18 mouse cellular contexts compared by ENCODE assay signal in the genomic region with DNA sequence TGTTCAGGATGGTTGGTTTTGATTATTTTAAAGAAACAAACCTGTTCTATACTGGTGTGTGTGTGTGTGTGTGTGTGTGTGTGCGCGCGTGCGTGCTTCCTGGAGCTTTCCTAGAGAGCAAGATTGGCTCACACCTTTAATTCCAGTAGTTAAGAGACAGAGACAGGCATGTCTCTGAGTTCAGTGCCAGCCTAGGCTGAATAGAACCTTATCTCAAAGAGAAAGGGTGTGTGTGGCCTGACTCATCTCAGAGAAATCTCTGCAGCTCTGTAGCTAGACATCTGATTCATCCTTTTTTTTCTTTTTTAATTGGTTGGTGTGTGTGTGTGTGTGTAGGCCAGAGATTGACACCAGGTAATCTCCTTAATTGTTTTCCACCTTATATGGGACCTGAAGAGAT. TPM values are rescaled to one million over a fixed set of nuclear protein-coding genes. Genes with fewer than 3 reads are reported as not detected.
"Had no signal": no experiment of that assay in that cellular context is flagged by ENCODE, and none has a peak within 500 bp of the region (broad histone marks: within the 10 kb centered on the region; RNA-seq: fewer than 3 reads in every experiment).

No protein-coding gene starts in this region.

- H3K9me3 ChIP-seq: kidney, embryonic 15.5 days; limb, embryonic 10.5 days; limb, embryonic 13.5 days; liver, embryonic 12.5 days; liver, embryonic 15.5 days; lung, embryonic 15.5 days; midbrain, embryonic 10.5 days; midbrain, embryonic 13.5 days had no signal

- DNase-seq: kidney, adult 8-10 months; kidney, postnatal 10 days; kidney, postnatal 36 days; liver; lung, adult 18-20 months; lung, postnatal 10 days; lung, postnatal 36 days; thymus, postnatal 36 days had no signal

- H3K4me3 ChIP-seq: kidney, embryonic 15.5 days; limb, embryonic 10.5 days; limb, embryonic 13.5 days; liver, embryonic 12.5 days; liver, embryonic 15.5 days; lung, embryonic 15.5 days; megakaryocyte, embryonic 14.5 days; midbrain, embryonic 10.5 days; midbrain, embryonic 13.5 days had no signal

- H3K27ac ChIP-seq: kidney, embryonic 15.5 days; limb, embryonic 10.5 days; limb, embryonic 13.5 days; liver, embryonic 12.5 days; liver, embryonic 15.5 days; lung, embryonic 15.5 days; midbrain, embryonic 10.5 days; midbrain, embryonic 13.5 days had no signal

- H3K9ac ChIP-seq: kidney, embryonic 15.5 days; limb, embryonic 13.5 days; liver, embryonic 12.5 days; liver, embryonic 15.5 days; lung, embryonic 15.5 days; midbrain, embryonic 13.5 days had no signal

- H3K36me3 ChIP-seq: kidney, embryonic 15.5 days; limb, embryonic 10.5 days; limb, embryonic 13.5 days; liver, embryonic 12.5 days; liver, embryonic 15.5 days; lung, embryonic 15.5 days; midbrain, embryonic 10.5 days; midbrain, embryonic 13.5 days had no signal

- H3K4me1 ChIP-seq: liver, embryonic 12.5 days had no signal

RNA-seq across cellular contexts. Expression of gene Gm21988, which starts 19.4 kb away (rescaled TPM):
- total RNA-seq: monocyte, adult 5-6 weeks had no signal

RNA-seq across cellular contexts. Expression of gene Bcl6b, which starts 29.4 kb away (rescaled TPM):
- total RNA-seq: monocyte, adult 5-6 weeks had no signal
